Mouse (Mus musculus): ENCODE data around the gene Mgat4e.

The Mgat4e gene

DNA sequence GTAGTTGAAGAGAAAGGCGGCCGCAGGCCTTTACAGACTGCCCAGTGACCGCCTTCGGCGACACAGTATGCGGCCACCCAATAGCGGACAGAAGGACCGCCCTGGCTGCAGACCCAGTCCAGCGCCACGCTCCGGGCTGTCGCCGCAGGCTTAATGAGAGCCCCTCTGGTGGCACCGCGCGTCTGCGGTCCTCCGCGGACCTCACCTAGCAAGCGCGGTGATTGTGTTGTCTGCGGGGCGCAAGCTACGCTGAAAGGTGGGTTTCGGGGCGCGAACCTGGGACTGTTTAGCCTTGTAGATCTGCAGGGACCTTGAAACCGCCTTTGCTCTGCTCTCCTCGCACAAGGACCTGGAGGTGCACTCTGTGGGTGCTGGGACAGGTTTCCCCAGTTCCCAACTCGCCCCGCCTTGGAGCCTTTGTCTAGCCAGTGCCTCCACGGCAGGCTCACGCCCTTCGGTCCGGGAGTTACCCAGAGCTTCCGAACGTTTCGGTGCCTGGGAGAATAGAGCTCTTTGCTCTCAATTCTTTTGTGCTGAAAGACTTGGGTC is 36.1 kb downstream of the Mgat4e start:
- DNase-seq, result no peak

DNA sequence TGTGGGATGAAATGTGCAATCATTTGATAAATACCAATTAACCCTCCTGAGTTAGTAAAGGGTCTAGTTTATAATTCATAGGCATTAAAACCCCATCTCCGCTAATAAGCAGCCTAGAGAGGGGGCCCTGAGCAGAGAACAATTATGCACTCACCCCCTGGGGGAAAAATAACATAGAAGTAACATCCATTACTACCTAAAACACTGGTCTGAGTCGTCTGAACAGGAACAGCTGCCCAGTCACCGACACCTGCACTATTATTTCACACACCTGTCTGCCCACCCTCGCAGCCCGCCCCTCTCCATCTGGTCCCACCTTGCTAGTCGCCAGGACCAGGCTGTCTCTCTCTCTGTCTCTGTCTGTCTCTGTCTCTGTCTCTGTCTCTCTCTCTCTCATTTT is 36.9 kb downstream of the Mgat4e start:
- no peak for DNase-seq

DNA sequence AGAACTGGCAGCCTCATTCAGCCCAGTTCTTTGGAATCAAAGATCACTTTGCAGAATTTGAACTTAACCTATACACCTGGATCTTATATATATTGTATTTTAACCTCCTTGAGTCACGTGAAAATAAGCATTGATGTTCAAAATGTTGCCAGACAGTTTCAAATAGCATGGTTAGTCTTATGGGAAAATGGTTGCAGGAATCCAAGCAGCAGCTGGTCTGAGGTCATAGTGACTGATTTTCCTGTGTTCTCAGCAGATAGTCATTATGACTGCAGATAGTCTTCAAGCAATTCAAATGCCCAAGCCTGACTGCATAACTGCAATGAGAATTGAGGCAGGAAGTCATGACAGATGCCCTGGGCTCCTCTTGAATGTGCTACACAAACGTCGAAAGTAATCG is 37.3 kb downstream of the Mgat4e start:
- no peak for DNase-seq

- peak; percentile 38 to 61 for DNase-seq
Measured at GRCm38 (mm10) chr1:134510018-134510417, 39.5 kb downstream of the Mgat4e start.

- DNase-seq, result no peak
Measured at GRCm38 (mm10) chr1:134506201-134506600, 43.3 kb downstream of the Mgat4e start.

GRCm38 (mm10) chr1:134500916-134501315 is 48.6 kb downstream of the Mgat4e start:
- DNase-seq, result no peak

DNA sequence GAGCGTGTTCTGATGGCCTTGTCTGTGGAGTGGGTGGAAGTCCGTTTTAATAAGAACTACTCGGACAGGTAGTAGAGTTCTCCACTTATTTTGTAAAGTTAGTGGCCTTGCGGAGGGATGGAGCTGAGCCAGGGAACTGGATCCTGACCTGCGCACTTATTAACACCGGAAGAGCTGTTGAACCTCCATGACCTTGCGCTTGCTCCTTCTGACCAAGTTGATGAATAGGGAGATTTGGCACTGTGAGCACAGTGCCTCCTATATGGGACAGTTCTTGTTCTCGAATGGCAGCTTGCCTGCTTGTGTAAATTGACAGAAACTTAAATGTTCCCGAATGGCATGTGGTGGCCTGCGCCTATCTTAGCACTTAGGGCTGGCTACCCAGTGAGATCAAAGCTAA is 53.5 kb downstream of the Mgat4e start:
- DNase-seq, result no peak

DNA sequence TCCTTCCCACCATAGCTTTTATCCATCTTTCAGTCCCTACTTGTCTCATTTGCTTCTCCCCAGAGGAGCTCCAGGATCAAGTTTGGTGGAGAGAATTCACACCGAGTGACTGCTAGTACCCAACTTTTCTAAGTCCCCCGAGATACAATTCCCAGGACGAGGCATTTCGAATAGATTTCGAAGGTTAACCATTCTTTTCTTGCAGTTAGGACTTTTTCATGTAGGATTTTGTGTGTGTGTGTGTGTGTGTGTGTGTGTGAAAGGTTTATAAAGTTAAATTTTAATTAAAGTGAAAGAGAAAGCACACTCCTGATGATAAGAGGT is 54.3 kb downstream of the Mgat4e start:
- no peak for DNase-seq

DNA sequence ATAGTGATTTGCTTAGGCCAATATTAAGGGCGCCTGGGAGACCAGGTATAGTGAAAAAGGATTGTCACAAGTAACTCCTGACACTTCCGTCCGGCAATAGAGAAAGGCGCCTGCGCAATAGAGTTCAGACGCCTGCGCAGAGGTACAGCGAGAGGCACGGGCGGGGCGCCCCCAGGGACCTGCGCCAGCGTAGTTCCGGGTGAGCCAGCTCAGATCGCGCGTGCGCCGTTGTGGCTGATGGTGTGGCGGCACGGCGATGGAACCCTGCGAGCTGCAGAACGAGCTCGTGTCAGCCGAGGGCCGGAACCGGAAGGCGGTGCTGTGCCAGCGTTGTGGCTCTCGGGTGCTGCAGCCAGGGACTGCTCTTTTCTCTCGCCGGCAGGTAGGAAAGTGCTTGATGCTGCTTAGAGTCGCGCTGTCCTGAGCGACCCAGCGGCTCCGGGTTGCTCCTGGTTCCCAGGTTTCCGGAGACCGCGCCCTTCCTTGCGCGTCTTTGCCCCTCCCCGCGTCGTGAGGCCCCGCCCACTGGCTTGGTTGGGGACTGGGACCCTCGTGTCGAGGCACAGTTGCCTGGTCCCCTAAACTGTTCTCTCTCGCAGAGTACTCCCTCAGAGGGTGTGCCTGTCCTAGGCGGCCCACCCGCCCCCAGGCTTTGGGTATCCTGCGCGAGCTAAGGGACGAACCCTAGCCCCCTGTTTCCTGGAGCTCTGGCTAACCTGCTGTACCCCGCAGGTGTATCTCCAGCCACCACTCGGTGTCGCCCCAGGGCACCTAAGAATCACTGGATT is 54.9 kb downstream of the Mgat4e start, which contains the start of gene Rabif:
Rabif (plus strand) TSS at position 221 of the 788 bp plus-strand sequence.
- DNase-seq, result peak; percentile 98 to 99

- DNase-seq, result no peak
Measured at GRCm38 (mm10) chr1:134493956-134494355, 55.5 kb downstream of the Mgat4e start.

DNA sequence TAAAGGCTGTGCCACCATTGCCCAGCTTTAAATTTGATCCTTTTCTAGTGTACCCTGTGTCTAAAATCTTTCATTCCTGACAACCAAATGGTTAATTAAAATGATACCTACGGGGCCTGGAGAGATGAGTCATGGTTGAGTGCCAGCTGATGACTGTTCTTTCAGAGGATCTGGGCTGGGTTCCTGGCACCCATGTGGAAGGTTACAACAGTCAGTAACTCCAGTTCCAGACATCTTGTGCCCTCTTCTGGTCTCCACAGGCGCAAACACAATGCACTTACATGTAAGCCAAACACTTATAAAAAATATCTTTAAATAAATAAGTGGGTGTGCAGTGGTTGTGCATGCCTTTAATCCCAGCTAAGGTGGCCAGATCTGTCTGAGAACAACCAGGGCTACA is 56.0 kb downstream of the Mgat4e start:
- DNase-seq, result peak; percentile 11 to 30

GRCm38 (mm10) chr1:134492276-134492675 is 57.2 kb downstream of the Mgat4e start:
- DNase-seq, result no peak

Measured in thymus, postnatal 36 days (tissue).